Mouse (Mus musculus) cortical plate, adult 2 months (tissue): ENCODE data around the gene Efcab5.

Source experiments
- CTCF ChIP-seq: fragments of 200-500 bp; IDR thresholded peaks from 2 replicates; pipeline ENCODE4 v1.5.1; 2011; ENCODE audit warnings: mild to moderate bottlenecking, control low read depth, low read length; ENCODE audit not compliant: insufficient read depth; ENCODE audit errors: extremely low read depth
- POLR2A ChIP-seq: fragments of 200-500 bp; IDR thresholded peaks from 2 replicates; pipeline ENCODE4 v1.6.1; 2011; ENCODE audit warnings: mild to moderate bottlenecking, low read length, control low read depth; ENCODE audit not compliant: insufficient read depth; ENCODE audit errors: extremely low read depth

DNA sequence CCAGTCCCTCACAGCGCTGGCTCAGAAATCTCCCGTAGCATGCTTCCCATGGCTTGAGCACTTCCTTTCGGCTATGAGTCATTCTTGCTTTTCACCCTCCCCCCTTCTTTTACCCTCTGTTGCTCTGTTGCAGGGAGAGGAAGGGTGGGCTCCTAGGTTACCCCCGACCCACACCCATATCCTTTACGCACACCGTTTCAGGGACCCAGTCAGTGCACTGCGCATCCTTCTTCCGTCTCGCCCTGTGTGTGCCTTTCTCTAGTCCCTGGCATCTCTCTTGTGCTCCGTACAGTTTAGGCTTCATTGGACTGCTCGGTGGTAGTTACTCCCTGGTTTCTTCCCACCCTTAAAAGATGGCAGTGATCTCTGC is 28.0 kb upstream of the Efcab5 start:
- TF ChIP-seq POLR2A (peak; percentile 54; the same call in 1 of the 2 replicates), CTCF (no peak)
